Mouse (Mus musculus) erythroblast, adult 5-6 weeks (primary cell): ENCODE measurements around the gene Kif5c. TPM values are rescaled to one million over a fixed set of nuclear protein-coding genes. Genes with fewer than 3 reads are reported as not detected.

ENCODE experiments used
- ATAC-seq: replicated peaks from 2 replicates; pipeline ENCODE4 v1.8.0; 2016; ENCODE audit warnings: moderate number of reproducible peaks, mild to moderate bottlenecking, moderate TSS enrichment, inconsistent platforms; ENCODE audit not compliant: poor library complexity, low FRiP score, severe bottlenecking
- total RNA-seq, 2 experiments: library from RNA; stranded (forward) in 1 of 2; stranded (reverse) in 1 of 2; fragments of 150-400 nt in 1 of 2; fragments of 200-764, 138-1000 nt in 1 of 2; gene quantifications; 2 replicates each; pipeline versions ENCODE4 v1.2.3 to v1.2.4; 2015 to 2017; ENCODE audit warnings: low replicate concordance in 2 of 2

Kif5c gene
- total RNA-seq, 2 experiments from 2014 or later = 0.19 to 0.51 TPM

- no peak for ATAC-seq
Observed at GRCm38 (mm10) chr2:49768916-49769315, 149.8 kb downstream of the Kif5c start.

- ATAC-seq = no peak
Observed at GRCm38 (mm10) chr2:49770440-49770839, 151.3 kb downstream of the Kif5c start.

GRCm38 (mm10) chr2:49771172-49771571 lies 152.1 kb downstream of the Kif5c start:
- ATAC-seq = no peak

GRCm38 (mm10) chr2:49773194-49773931 lies 154.3 kb downstream of the Kif5c start:
- ATAC-seq = peak; percentile 80

GRCm38 (mm10) chr2:49774180-49774579 lies 155.1 kb downstream of the Kif5c start:
- ATAC-seq = no peak

GRCm38 (mm10) chr2:49775187-49775586 lies 156.1 kb downstream of the Kif5c start:
- 0 out of 2 replicates have a peak, but pooled peaks have one; percentile 47 for ATAC-seq

- ATAC-seq = peak; percentile 58
Observed at GRCm38 (mm10) chr2:49775735-49776134, 156.6 kb downstream of the Kif5c start.

GRCm38 (mm10) chr2:49776407-49776806 lies 157.3 kb downstream of the Kif5c start:
- no peak for ATAC-seq

GRCm38 (mm10) chr2:49787376-49788050 lies 168.4 kb downstream of the Kif5c start, which contains the start of gene Lypd6b:
TSS of gene Lypd6b (plus strand) at chr2:49787688.
- no peak for ATAC-seq

- ATAC-seq = no peak
Observed at GRCm38 (mm10) chr2:49788051-49788418, 168.9 kb downstream of the Kif5c start.

GRCm38 (mm10) chr2:49788643-49789042 lies 169.5 kb downstream of the Kif5c start:
- no peak for ATAC-seq

- ATAC-seq = no peak
Observed at GRCm38 (mm10) chr2:49789078-49789477, 170.0 kb downstream of the Kif5c start.

GRCm38 (mm10) chr2:49789504-49789903 lies 170.4 kb downstream of the Kif5c start:
- ATAC-seq = no peak

- ATAC-seq = no peak
Observed at GRCm38 (mm10) chr2:49797444-49798143, 178.5 kb downstream of the Kif5c start.

- ATAC-seq = no peak
Observed at GRCm38 (mm10) chr2:49804448-49804847, 185.3 kb downstream of the Kif5c start.

- no peak for ATAC-seq
Observed at GRCm38 (mm10) chr2:49805736-49806371, 186.8 kb downstream of the Kif5c start.

GRCm38 (mm10) chr2:49809496-49809895 lies 190.4 kb downstream of the Kif5c start:
- ATAC-seq = no peak

- ATAC-seq = no peak
Observed at GRCm38 (mm10) chr2:49811420-49811819, 192.3 kb downstream of the Kif5c start.

- no peak for ATAC-seq
Observed at GRCm38 (mm10) chr2:49811871-49812363, 192.8 kb downstream of the Kif5c start.

GRCm38 (mm10) chr2:49813151-49813550 lies 194.1 kb downstream of the Kif5c start:
- ATAC-seq = no peak
